Mouse (Mus musculus): ENCODE measurements at regions not wholly inside any gene's neighbourhood (a gene's known extent, or its start where the extent isn't known, plus 50 kb on each side); places are given as distances from the start of the nearest gene placed in this dataset.

DNA sequence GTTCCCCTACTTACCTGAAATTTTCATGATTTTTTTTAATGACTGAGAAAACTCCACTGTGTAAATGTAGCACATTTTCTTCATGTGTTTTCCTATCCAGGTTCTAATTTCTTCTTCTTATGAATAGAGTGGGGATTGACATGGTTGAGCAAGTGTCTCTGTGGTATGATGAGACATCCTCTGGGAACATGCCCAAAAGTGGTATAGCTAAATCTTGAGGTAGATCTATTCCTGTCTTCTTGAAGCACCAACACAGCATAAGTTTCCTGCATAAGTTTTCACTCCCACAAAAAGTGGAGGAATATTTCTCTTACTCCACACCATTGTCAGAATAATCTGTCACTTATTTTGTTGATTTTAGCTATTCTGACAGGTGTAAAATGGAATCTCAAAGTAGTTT, 161.1 kb upstream of the Oprm1 start:
- DNase-seq (ENCODE audit: low spot score in 2 of 2) = no peak

- peak in 1 of 2 experiments; percentile 1 for DNase-seq (ENCODE audit: low spot score in 2 of 2)
These were observed 159.7 kb upstream of the Oprm1 start for GRCm38 (mm10) chr10:6598586-6598985.

DNA sequence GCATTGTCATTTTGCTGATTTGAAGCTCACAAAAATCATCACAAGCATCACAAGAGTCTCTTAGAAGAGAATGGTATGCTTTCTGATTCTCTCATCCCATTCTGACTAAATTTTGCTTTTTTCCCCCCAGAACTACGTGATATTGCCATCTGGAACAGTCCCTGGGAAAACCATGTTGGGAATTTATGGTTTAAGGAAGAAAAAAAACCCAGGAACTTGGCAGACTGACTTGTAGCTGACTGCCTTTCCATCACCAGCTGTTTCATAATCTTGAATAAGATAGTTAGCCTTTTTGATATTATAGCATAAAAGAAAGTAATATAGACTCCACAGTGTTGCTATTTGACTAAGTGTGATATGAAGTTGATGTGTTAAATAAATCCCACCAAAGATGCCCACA, 110.7 kb upstream of the Oprm1 start:
- DNase-seq (ENCODE audit: low spot score in 2 of 2) = no peak

DNA sequence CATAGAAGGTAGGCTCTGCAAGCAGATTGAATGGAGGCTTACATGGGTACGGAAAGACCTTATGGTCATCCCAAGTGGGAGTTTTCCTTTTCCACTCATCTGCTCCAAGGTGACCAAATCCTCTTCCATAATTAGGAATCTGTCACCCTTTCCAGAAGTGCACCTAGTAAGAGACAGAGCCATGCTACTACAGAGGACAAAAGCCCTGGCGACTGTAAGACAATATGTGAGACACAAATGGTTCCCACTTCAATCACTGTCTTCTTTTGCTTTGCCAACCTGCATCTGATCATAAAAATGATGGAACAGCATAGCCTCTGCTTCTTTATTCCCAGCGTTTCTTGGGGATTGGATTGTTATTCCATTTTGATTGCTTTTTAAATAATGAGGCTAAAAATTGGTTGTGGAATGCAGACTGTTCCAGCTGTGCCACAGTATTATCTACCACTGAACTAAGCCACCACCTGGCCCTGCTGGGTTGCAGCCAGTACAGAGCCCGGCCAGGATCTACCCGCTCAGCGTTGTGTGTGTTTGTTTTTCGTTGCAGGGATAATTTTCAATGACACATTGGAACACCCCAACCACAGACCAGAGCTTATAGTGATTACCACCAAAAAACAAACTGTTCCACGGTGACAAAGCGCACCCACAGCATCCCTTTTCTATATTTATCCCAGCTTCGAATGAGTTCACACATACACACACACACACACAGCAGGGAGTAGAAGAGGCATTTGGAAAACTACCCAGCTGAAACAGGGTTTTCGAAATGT, 72.8 kb upstream of the Oprm1 start:
- peak; percentile 2 to 4 for DNase-seq (ENCODE audit: low spot score in 2 of 2)

GRCm38 (mm10) chr10:6686081-6686474, 72.2 kb upstream of the Oprm1 start:
- no peak for DNase-seq (ENCODE audit: low spot score in 2 of 2)
